Mouse (Mus musculus) forebrain, embryonic 14.5 days (tissue): ENCODE data around the gene Epb42. TPM values are rescaled to one million over a fixed set of nuclear protein-coding genes. Genes with fewer than 3 reads are reported as not detected.
"Not testable (repeated sequence)": the region's sequence is repeated elsewhere in the genome, so short reads cannot be mapped to it uniquely, and the experiment has no call there.

Source experiments
- ATAC-seq: fragments of 200-750 bp; cut with Nextera tagmentation; 2 replicates; pipeline ENCODE4 v1.8.0; 2017; ENCODE audit warnings: mild to moderate bottlenecking, moderate library complexity
- DNase-seq: peaks from one replicate; pipeline ENCODE4 v3.0.0-alpha.2; 2015; ENCODE audit warnings: low spot score
- H3K27ac ChIP-seq: fragments of 300-500 bp; sonication (generic); 2 replicates; pipeline ENCODE4 v1.5.1; 2014; ENCODE audit warnings: low read depth, mild to moderate bottlenecking, control low read depth, low read length, moderate library complexity
- H3K27me3 ChIP-seq: fragments of 300-500 bp; sonication (generic); replicated peaks from 2 replicates; pipeline ENCODE4 v1.6.1; 2014; ENCODE audit warnings: low read length, control low read depth, mixed read lengths; ENCODE audit not compliant: control insufficient read depth, insufficient read depth
- H3K36me3 ChIP-seq: fragments of 300-500 bp; sonication (generic); 2 replicates; pipeline ENCODE4 v1.6.1; 2014; ENCODE audit warnings: low read length, control low read depth; ENCODE audit not compliant: control insufficient read depth, insufficient read depth
- H3K4me1 ChIP-seq: fragments of 300-500 bp; sonication (generic); 2 replicates; pipeline ENCODE4 v1.6.1; 2014; ENCODE audit warnings: antibody characterized with exemption, low read length, control low read depth; ENCODE audit not compliant: control insufficient read depth, insufficient read depth
- H3K4me2 ChIP-seq: fragments of 300-500 bp; sonication (generic); 2 replicates; pipeline ENCODE4 v1.6.1; 2014; ENCODE audit warnings: mild to moderate bottlenecking, control low read depth, low read length
- H3K4me3 ChIP-seq: fragments of 300-500 bp; sonication (generic); 2 replicates; pipeline ENCODE4 v1.5.1; 2014; ENCODE audit warnings: low read depth, low read length, control low read depth
- H3K9ac ChIP-seq: fragments of 300-500 bp; sonication (generic); 2 replicates; pipeline ENCODE4 v1.6.1; 2014; ENCODE audit warnings: mild to moderate bottlenecking, low read length, control low read depth, moderate library complexity
- H3K9me3 ChIP-seq: fragments of 300-500 bp; sonication (generic); replicated peaks from 2 replicates; pipeline ENCODE4 v1.6.1; 2016; ENCODE audit warnings: low read length, control low read depth, mixed read lengths; ENCODE audit not compliant: control insufficient read depth
- WGBS: fragments of 180-500 bp; shearing (Covaris S2); extraction: QIAGEN DNeasy Blood & Tissue Kit; methylation state at CpG from one replicate; pipeline ENCODE4 v1.1.7; 2014; 5-methylcytosine and 5-hydroxymethylcytosine counted together
- polyA plus RNA-seq: library from polyadenylated mRNA; unstranded; fragments of >200 nt; fragmentation: Nextera tagmentation; extraction: Ambion mirVana; gene quantifications from 2 replicates; pipeline ENCODE4 v1.2.1, GENCODE M21; 2014

The Epb42 gene
- polyA plus RNA-seq, 1 experiment from 2014 or later, result 0.13 TPM

DNA sequence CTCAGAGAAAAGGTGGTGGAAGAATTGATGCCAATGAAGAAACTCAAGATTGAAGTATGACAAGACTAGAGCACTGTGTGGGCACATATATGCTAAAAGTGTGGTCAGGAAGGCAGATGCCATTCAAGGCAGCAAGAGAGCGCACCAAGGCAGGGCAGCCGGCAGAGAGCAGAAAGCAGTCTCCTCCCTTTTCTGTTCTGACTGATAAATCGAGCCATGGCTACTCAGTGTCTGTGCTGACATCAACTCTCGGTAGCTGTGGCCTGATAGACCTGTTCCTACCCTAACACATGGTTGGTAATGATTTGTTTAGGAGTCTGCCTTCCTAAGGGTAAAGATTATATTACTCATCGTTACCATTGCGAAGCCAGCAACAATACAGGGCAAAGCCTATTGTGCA lies 19.0 kb upstream of the Epb42 start:
- 85% methylated on average over 6 of the region's 6 CpGs for WGBS
- Histone ChIP-seq H3K4me2 (no peak overlapping the region), H3K9me3 (no peaks in the 10 kb centered on the region), H3K9ac (no peak overlapping the region), H3K27ac (no peak overlapping the region), H3K4me1 (no peaks in the 10 kb centered on the region), H3K36me3 (no peaks in the 10 kb centered on the region), H3K4me3 (no peak overlapping the region), H3K27me3 (no peaks in the 10 kb centered on the region)
- no peak for ATAC-seq
- DNase-seq, result no peak

DNA sequence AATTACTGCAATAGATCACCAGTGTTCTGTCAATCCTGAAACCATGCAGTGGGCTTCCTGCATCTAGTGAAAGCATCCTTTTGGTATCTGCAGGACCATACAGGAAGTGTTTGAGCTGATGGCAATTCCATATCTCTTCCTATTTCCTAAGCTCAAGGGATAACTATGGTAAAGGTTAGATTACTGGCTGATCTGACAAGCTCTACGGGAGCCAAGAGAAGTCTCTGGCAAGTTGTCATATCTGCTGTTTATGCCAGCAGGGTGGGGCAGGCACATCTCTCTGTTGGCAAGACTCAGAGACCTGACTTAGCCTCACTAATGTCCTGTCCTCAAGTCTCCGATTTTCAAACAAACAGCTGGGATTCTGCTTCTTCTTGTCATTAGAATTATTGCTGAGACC lies 17.2 kb upstream of the Epb42 start:
- DNase-seq (no peak), ATAC-seq (no peak)
- no peak overlapping the region for H3K4me3 ChIP-seq
- no peaks in the 10 kb centered on the region for H3K27me3 ChIP-seq
- H3K4me1 ChIP-seq, result no peaks in the 10 kb centered on the region
- no peaks in the 10 kb centered on the region for H3K9me3 ChIP-seq
- 79% methylated on average over 2 of the region's 2 CpGs for WGBS
- no peak overlapping the region for H3K27ac ChIP-seq
- H3K9ac ChIP-seq, result no peak overlapping the region
- no peak overlapping the region for H3K4me2 ChIP-seq
- H3K36me3 ChIP-seq, result no peaks in the 10 kb centered on the region

DNA sequence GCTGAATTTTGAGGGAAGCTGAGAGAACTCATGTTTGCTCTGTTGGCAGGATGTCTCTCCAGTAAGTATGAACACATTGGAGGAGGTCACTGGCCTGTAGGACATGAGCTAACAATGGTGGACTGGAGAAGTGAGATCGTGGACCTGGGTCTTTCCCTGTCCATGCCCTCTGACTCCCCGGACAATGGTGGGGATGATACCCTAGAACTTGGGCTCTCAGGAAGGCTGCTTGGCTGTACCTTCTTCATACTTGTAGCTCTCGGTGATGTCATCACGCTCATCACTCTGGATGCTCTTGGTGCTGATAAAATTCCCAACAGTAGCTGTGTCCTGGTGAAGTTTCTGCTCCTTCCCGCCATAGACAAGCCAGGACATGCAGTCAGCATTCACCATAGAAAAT lies 15.3 kb upstream of the Epb42 start:
- H3K4me2 ChIP-seq, result no peak overlapping the region
- no peaks in the 10 kb centered on the region for H3K9me3 ChIP-seq

GRCm38 (mm10) chr2:121045653-121046052 lies 8.8 kb upstream of the Epb42 start:
- WGBS, result 79% methylated on average over 4 of the region's 4 CpGs
- no peaks in the 10 kb centered on the region for H3K9me3 ChIP-seq
- H3K36me3 ChIP-seq, result no peaks in the 10 kb centered on the region
- DNase-seq (no peak), ATAC-seq (no peak)
- H3K4me1 ChIP-seq, result no peaks in the 10 kb centered on the region
- H3K27me3 ChIP-seq, result no peaks in the 10 kb centered on the region
- no peak overlapping the region for H3K4me2 ChIP-seq
- H3K9ac ChIP-seq, result no peak overlapping the region
- H3K27ac ChIP-seq, result no peak overlapping the region
- H3K4me3 ChIP-seq, result no peak overlapping the region

More for the DNA sequence above, 15.3 kb upstream of the Epb42 start:
- H3K36me3 ChIP-seq, result no peaks in the 10 kb centered on the region
- H3K27ac ChIP-seq, result no peak overlapping the region
- no peaks in the 10 kb centered on the region for H3K4me1 ChIP-seq
- H3K27me3 ChIP-seq, result no peaks in the 10 kb centered on the region
- no peak overlapping the region for H3K9ac ChIP-seq
- 91% methylated on average over 5 of the region's 5 CpGs for WGBS
- DNase-seq (no peak), ATAC-seq (no peak)
- no peak overlapping the region for H3K4me3 ChIP-seq

GRCm38 (mm10) chr2:121041098-121041497 lies 4.2 kb upstream of the Epb42 start:
- H3K4me3 ChIP-seq, result no peak overlapping the region
- no peaks in the 10 kb centered on the region for H3K9me3 ChIP-seq
- H3K36me3 ChIP-seq, result no peaks in the 10 kb centered on the region
- ATAC-seq (no peak), DNase-seq (peak; percentile 54)
- no peak overlapping the region for H3K9ac ChIP-seq
- no peak overlapping the region for H3K4me2 ChIP-seq
- no peaks in the 10 kb centered on the region for H3K4me1 ChIP-seq
- H3K27ac ChIP-seq, result no peak overlapping the region
- no peaks in the 10 kb centered on the region for H3K27me3 ChIP-seq
- 58% methylated on average over 5 of the region's 5 CpGs for WGBS

- Histone ChIP-seq H3K27me3 (no peaks in the 10 kb centered on the region), H3K4me3 (no peak overlapping the region), H3K36me3 (no peaks in the 10 kb centered on the region), H3K9me3 (no peaks in the 10 kb centered on the region), H3K4me1 (no peaks in the 10 kb centered on the region), H3K9ac (no peak overlapping the region), H3K4me2 (no peak overlapping the region), H3K27ac (no peak overlapping the region)
- 97% methylated on average over 1 of the region's 1 CpGs for WGBS
- DNase-seq (no peak), ATAC-seq (no peak)
Observed at GRCm38 (mm10) chr2:121039382-121039781, 2.5 kb upstream of the Epb42 start.

- not testable (repeated sequence) for H3K9ac ChIP-seq, DNase-seq, H3K36me3 ChIP-seq, H3K4me2 ChIP-seq, H3K9me3 ChIP-seq, H3K4me3 ChIP-seq, H3K4me1 ChIP-seq, H3K27ac ChIP-seq, ATAC-seq, H3K27me3 ChIP-seq
- WGBS, result 96% methylated on average over 1 of the region's 1 CpGs
Observed at GRCm38 (mm10) chr2:121038851-121039250, 2.0 kb upstream of the Epb42 start.

GRCm38 (mm10) chr2:121022918-121023317 lies 14.0 kb downstream of the Epb42 start:
- Histone ChIP-seq H3K4me1 (no peaks in the 10 kb centered on the region), H3K27ac (no peak overlapping the region), H3K27me3 (no peaks in the 10 kb centered on the region), H3K4me2 (no peak overlapping the region), H3K36me3 (peaks cover under 1% of the 10 kb centered on the region; the same call in 1 of the 2 replicates), H3K9me3 (no peaks in the 10 kb centered on the region), H3K4me3 (no peak overlapping the region), H3K9ac (no peak overlapping the region)
- 77% methylated on average over 5 of the region's 5 CpGs for WGBS
- DNase-seq (no peak), ATAC-seq (no peak)

DNA sequence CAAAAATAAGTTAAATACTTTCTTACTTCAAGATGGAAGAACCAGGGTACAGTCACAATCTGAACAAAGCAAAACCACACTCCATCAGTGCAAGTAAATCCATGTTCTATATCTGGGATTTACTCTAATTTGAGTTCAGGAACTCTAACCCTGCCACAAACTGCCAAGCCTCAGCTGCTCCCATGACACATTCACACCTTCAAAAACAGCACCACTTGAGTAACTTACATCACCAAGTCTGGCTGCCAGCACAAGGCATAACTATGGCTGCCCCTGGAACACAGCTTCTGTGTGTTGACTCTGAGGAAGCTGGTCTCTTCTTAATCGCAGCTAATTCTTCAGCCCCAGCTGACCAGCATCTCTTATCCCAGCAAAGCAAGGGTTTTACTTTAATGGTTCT lies 19.7 kb downstream of the Epb42 start:
- Histone ChIP-seq H3K9ac (no peak overlapping the region), H3K9me3 (no peaks in the 10 kb centered on the region), H3K27me3 (no peaks in the 10 kb centered on the region), H3K4me3 (no peak overlapping the region), H3K36me3 (peaks cover 40% of the 10 kb centered on the region), H3K27ac (no peak overlapping the region), H3K4me2 (no peak overlapping the region), H3K4me1 (no peaks in the 10 kb centered on the region)
- 94% methylated on average over 1 of the region's 1 CpGs for WGBS
- ATAC-seq, result no peak
- no peak for DNase-seq
